In the genomic region with DNA sequence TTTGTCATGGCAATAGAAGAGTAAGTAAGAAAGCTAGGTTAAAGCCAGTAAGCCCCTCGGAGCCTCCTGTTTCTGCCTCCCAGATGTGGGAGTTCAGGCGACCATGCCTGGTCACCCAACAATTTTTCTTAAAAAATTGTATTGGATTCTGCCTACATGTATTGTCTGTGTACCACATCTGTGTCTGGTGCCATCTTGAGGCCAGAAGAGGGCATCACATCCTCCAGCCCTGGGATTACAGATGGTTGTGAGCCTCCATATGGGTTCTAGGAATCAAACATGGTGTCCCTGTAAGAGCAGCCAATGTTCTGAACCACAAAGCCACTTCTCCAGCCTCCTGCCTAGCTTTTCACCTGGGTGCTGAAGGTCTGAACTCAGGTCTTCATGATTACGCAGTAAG, we compare ENCODE assay signal across 8 mouse cellular contexts. TPM values are rescaled to one million over a fixed set of nuclear protein-coding genes. Genes with fewer than 3 reads are reported as not detected.
DNase-seq lines count a peak whose midpoint lies in the region; TF ChIP-seq lines count a peak whose summit lies in the region.

No protein-coding gene starts in this region.

- no peak overlapping the region for H3K27ac ChIP-seq in spleen, adult 2 months (ENCODE audit: insufficient read depth, low read length)

- no peaks in the 10 kb centered on the region for H3K36me3 ChIP-seq in spleen, adult 2 months (ENCODE audit: control insufficient read depth, insufficient read depth, low read length)
- H3K36me3 ChIP-seq in splenic B cell, adult 2 months (ENCODE audit: control insufficient read depth, insufficient read depth, low read length, poor library complexity, severe bottlenecking) = no peaks in the 10 kb centered on the region

- H3K27me3 ChIP-seq in spleen, adult 2 months (ENCODE audit: control insufficient read depth, insufficient read depth, low read length) = no peaks in the 10 kb centered on the region
- H3K27me3 ChIP-seq in splenic B cell, adult 2 months (ENCODE audit: control insufficient read depth, insufficient read depth, low read length, poor library complexity, severe bottlenecking) = no peaks in the 10 kb centered on the region

- peak; percentile 16 for DNase-seq in gastrocnemius, postnatal 10 days
- no peak for DNase-seq in gastrocnemius, postnatal 4 days (ENCODE audit: low spot score in 2 of 2)
- peak in 1 of 2 experiments; percentile 58 for DNase-seq in spleen, adult 2 months (ENCODE audit: low read depth in 1 of 2, low spot score in 2 of 2)
- DNase-seq in spleen, adult 12 weeks (ENCODE audit: low spot score) = no peak
- DNase-seq in brain, embryonic 14.5 days (ENCODE audit: low read depth) = peak; percentile 22
- peak; percentile 53 to 75 for DNase-seq in kidney, postnatal 36 days
- peak; percentile 73 for DNase-seq in splenic B cell, adult 2 months (ENCODE audit: low read depth, low spot score)
- no peak for DNase-seq in testis, postnatal 14 days (ENCODE audit: low spot score)

- WGBS in spleen, adult 2 months = 92% methylated on average over 3 of the region's 3 CpGs

- TF ChIP-seq POLR2A in spleen, adult 2 months (IDR thresholded peaks at IDR 0.05; ENCODE audit: low read depth, low read length) = no peak
- TF ChIP-seq POLR2A in brain, embryonic 14.5 days (IDR thresholded peaks at IDR 0.05; ENCODE audit: borderline replicate concordance, extremely low read depth, insufficient read depth, insufficient read length, poor library complexity, severe bottlenecking) = no peak

- peaks cover 3% of the 10 kb centered on the region; the same call in 1 of the 2 replicates for H3K4me1 ChIP-seq in spleen, adult 2 months (ENCODE audit: control insufficient read depth, insufficient read depth, insufficient read length)

- peak; percentile 51; the same call in 1 of the 2 replicates for TF ChIP-seq CTCF in spleen, adult 2 months (IDR thresholded peaks at IDR 0.05; ENCODE audit: extremely low read depth, insufficient read depth, insufficient read length, insufficient replicate concordance)
- TF ChIP-seq CTCF in brain, embryonic 14.5 days (IDR thresholded peaks at IDR 0.05; ENCODE audit: borderline replicate concordance, extremely low read depth, insufficient read depth, insufficient read length) = peak; percentile 53; the same call in 1 of the 2 replicates

- no peak overlapping the region for H3K4me3 ChIP-seq in spleen, adult 2 months (ENCODE audit: extremely low read depth, insufficient read depth, insufficient read length)

RNA-seq across cellular contexts. Expression of a gene that starts 12.4 kb away (rescaled TPM):
- total RNA-seq in gastrocnemius, postnatal 10 days (2021) = 10 to 100 TPM; 19.5 to 22.9 TPM
- 10 to 100 TPM; 23.8 to 28.1 TPM for total RNA-seq in gastrocnemius, postnatal 4 days (2021)
- 53.1 and 69.6 TPM in 2 replicates for polyA plus RNA-seq in spleen, adult 2 months (2012; rRNA removed)
- 23.7 and 24.2 TPM in 2 replicates for polyA plus RNA-seq in brain, embryonic 14.5 days (2012; rRNA removed)

RNA-seq across cellular contexts. Expression of a gene that starts 38.5 kb away (rescaled TPM):
- 1 to 10 TPM; 2.3 to 3.6 TPM for total RNA-seq in gastrocnemius, postnatal 10 days (2021)
- total RNA-seq in gastrocnemius, postnatal 4 days (2021) = 1 to 10 TPM; 5.5 to 6.2 TPM
- 15.2 and 16.0 TPM in 2 replicates for polyA plus RNA-seq in spleen, adult 2 months (2012; rRNA removed)
- polyA plus RNA-seq in brain, embryonic 14.5 days (2012; rRNA removed) = 3.6 and 4.9 TPM in 2 replicates

Comparison
In these comparisons a context has a peak if more than half of its experiments do, and no peak if none do; other contexts are left out.
1. DNase-seq: peak in gastrocnemius, postnatal 10 days (single experiment), brain, embryonic 14.5 days (single experiment), kidney, postnatal 36 days (2 of 2) and splenic B cell, adult 2 months (single experiment); none in gastrocnemius, postnatal 4 days (0 of 2), spleen, adult 12 weeks (single experiment) and testis, postnatal 14 days (single experiment).